Mouse (Mus musculus) limb, embryonic 11.5 days (tissue): Measurements from ENCODE around the gene Ptpn13. TPM values are rescaled to one million over a fixed set of nuclear protein-coding genes. Genes with fewer than 3 reads are reported as not detected.

Experiments used
- ATAC-seq: fragments of 200-750 bp; cut with Nextera tagmentation; 2 replicates; pipeline ENCODE4 v1.8.0; 2017; ENCODE audit warnings: low read depth; ENCODE audit not compliant: insufficient number of reproducible peaks, low FRiP score, low TSS enrichment
- DNase-seq: peaks from one replicate; pipeline ENCODE4 v3.0.0-alpha.2; 2015; ENCODE audit warnings: low spot score
- H3K27ac ChIP-seq: fragments of 300-500 bp; sonication (generic); replicated peaks from 2 replicates; pipeline ENCODE4 v1.5.1; 2014; ENCODE audit warnings: low read depth, mild to moderate bottlenecking, low read length
- H3K27me3 ChIP-seq: fragments of 300-500 bp; sonication (generic); 2 replicates; pipeline ENCODE4 v1.6.1; 2014; ENCODE audit warnings: mild to moderate bottlenecking, low read length, mixed read lengths; ENCODE audit not compliant: control insufficient read depth, insufficient read depth
- H3K36me3 ChIP-seq: fragments of 300-500 bp; sonication (generic); 2 replicates; pipeline ENCODE4 v1.6.1; 2014; ENCODE audit warnings: mild to moderate bottlenecking, low read length, moderate library complexity, mixed read lengths; ENCODE audit not compliant: control insufficient read depth, insufficient read depth
- H3K4me1 ChIP-seq: fragments of 300-500 bp; sonication (generic); 2 replicates; pipeline ENCODE4 v1.6.1; 2014; ENCODE audit warnings: low read length, mixed read lengths; ENCODE audit not compliant: control insufficient read depth, insufficient read depth
- H3K4me2 ChIP-seq: fragments of 300-500 bp; sonication (generic); 2 replicates; pipeline ENCODE4 v1.6.1; 2014; ENCODE audit warnings: low read depth, mild to moderate bottlenecking, moderate library complexity; ENCODE audit not compliant: severe bottlenecking
- H3K4me3 ChIP-seq: fragments of 300-500 bp; sonication (generic); 2 replicates; pipeline ENCODE4 v1.5.1; 2014; ENCODE audit warnings: low read depth, low read length
- H3K9ac ChIP-seq: fragments of 300-500 bp; sonication (generic); 2 replicates; pipeline ENCODE4 v1.6.1; 2014; ENCODE audit warnings: mild to moderate bottlenecking, low read length
- H3K9me3 ChIP-seq: fragments of 300-500 bp; sonication (generic); 2 replicates; pipeline ENCODE4 v1.6.1; 2016; ENCODE audit warnings: low read length; ENCODE audit not compliant: control insufficient read depth
- WGBS: fragments of 180-500 bp; shearing (Covaris S2); extraction: QIAGEN DNeasy Blood & Tissue Kit; methylation state at CpG from one replicate; pipeline ENCODE4 v1.1.7; 2014; 5-methylcytosine and 5-hydroxymethylcytosine counted together
- polyA plus RNA-seq: library from polyadenylated mRNA; unstranded; fragments of >200 nt; fragmentation: Nextera tagmentation; extraction: Ambion mirVana; gene quantifications from 2 replicates; pipeline ENCODE4 v1.2.1, GENCODE M21; 2014

Gene Ptpn13
- polyA plus RNA-seq, 1 experiment from 2014 or later = 9.2 TPM

- Histone ChIP-seq H3K4me2 (no peak overlapping the region), H3K9ac (no peak overlapping the region), H3K4me3 (no peak overlapping the region), H3K9me3 (no peaks in the 10 kb centered on the region), H3K36me3 (no peaks in the 10 kb centered on the region), H3K27ac (no peak overlapping the region), H3K4me1 (no peaks in the 10 kb centered on the region), H3K27me3 (no peaks in the 10 kb centered on the region)
- no peak for DNase-seq
- WGBS = 72% methylated on average over 6 of the region's 6 CpGs
- ATAC-seq = no peak
Observed at GRCm38 (mm10) chr5:103540612-103541011, 115.6 kb downstream of the Ptpn13 start.

GRCm38 (mm10) chr5:103541136-103541535 lies 116.1 kb downstream of the Ptpn13 start:
- WGBS = 89% methylated on average over 10 of the region's 10 CpGs
- DNase-seq (no peak), ATAC-seq (no peak)
- Histone ChIP-seq H3K36me3 (no peaks in the 10 kb centered on the region), H3K4me1 (no peaks in the 10 kb centered on the region), H3K27me3 (no peaks in the 10 kb centered on the region), H3K4me2 (no peak overlapping the region), H3K27ac (no peak overlapping the region), H3K9me3 (no peaks in the 10 kb centered on the region), H3K9ac (no peak overlapping the region), H3K4me3 (no peak overlapping the region)

GRCm38 (mm10) chr5:103541542-103541941 lies 116.5 kb downstream of the Ptpn13 start:
- WGBS = 92% methylated on average over 11 of the region's 11 CpGs
- no peak overlapping the region for H3K4me3 ChIP-seq
- H3K9ac ChIP-seq = no peak overlapping the region
- no peaks in the 10 kb centered on the region for H3K9me3 ChIP-seq
- no peaks in the 10 kb centered on the region for H3K36me3 ChIP-seq
- DNase-seq = no peak
- H3K27me3 ChIP-seq = no peaks in the 10 kb centered on the region
- H3K27ac ChIP-seq = no peak overlapping the region
- H3K4me1 ChIP-seq = no peaks in the 10 kb centered on the region
- no peak overlapping the region for H3K4me2 ChIP-seq
- no peak for ATAC-seq

GRCm38 (mm10) chr5:103545381-103546000 lies 120.5 kb downstream of the Ptpn13 start:
- Histone ChIP-seq H3K4me3 (no peak overlapping the region), H3K9me3 (no peaks in the 10 kb centered on the region), H3K9ac (no peak overlapping the region), H3K4me1 (no peaks in the 10 kb centered on the region), H3K27ac (no peak overlapping the region), H3K36me3 (no peaks in the 10 kb centered on the region), H3K27me3 (no peaks in the 10 kb centered on the region), H3K4me2 (no peak overlapping the region)
- 83% methylated on average over 20 of the region's 20 CpGs for WGBS
- ATAC-seq = no peak
- no peak for DNase-seq

- Histone ChIP-seq H3K36me3 (peaks cover 5% of the 10 kb centered on the region), H3K4me3 (no peak overlapping the region), H3K27ac (no peak overlapping the region), H3K4me1 (no peaks in the 10 kb centered on the region), H3K9me3 (no peaks in the 10 kb centered on the region), H3K27me3 (no peaks in the 10 kb centered on the region), H3K4me2 (no peak overlapping the region), H3K9ac (no peak overlapping the region)
- 93% methylated on average over 16 of the region's 16 CpGs for WGBS
- ATAC-seq = no peak
- no peak for DNase-seq
Observed at GRCm38 (mm10) chr5:103554769-103555168, 129.8 kb downstream of the Ptpn13 start.

- whole genome bisulfite sequencing = 95% methylated on average over 9 of the region's 9 CpGs
- no peak overlapping the region for H3K27ac ChIP-seq
- no peaks in the 10 kb centered on the region for H3K9me3 ChIP-seq
- peaks cover 5% of the 10 kb centered on the region for H3K36me3 ChIP-seq
- H3K9ac ChIP-seq = no peak overlapping the region
- no peak overlapping the region for H3K4me2 ChIP-seq
- no peaks in the 10 kb centered on the region for H3K27me3 ChIP-seq
- H3K4me1 ChIP-seq = no peaks in the 10 kb centered on the region
- ATAC-seq (no peak), DNase-seq (no peak)
- no peak overlapping the region for H3K4me3 ChIP-seq
Observed at GRCm38 (mm10) chr5:103560546-103560945, 135.6 kb downstream of the Ptpn13 start.

- Histone ChIP-seq H3K9me3 (no peaks in the 10 kb centered on the region), H3K4me3 (no peak overlapping the region), H3K27me3 (no peaks in the 10 kb centered on the region), H3K4me1 (no peaks in the 10 kb centered on the region), H3K9ac (no peak overlapping the region), H3K27ac (no peak overlapping the region), H3K4me2 (no peak overlapping the region), H3K36me3 (no peaks in the 10 kb centered on the region; the same call in 1 of the 2 replicates)
- ATAC-seq = no peak
- no peak for DNase-seq
- WGBS = 86% methylated on average over 4 of the region's 4 CpGs
Observed at GRCm38 (mm10) chr5:103568034-103568433, 143.0 kb downstream of the Ptpn13 start.

GRCm38 (mm10) chr5:103569446-103569845 lies 144.5 kb downstream of the Ptpn13 start:
- no peak for ATAC-seq
- no peaks in the 10 kb centered on the region; the same call in 1 of the 2 replicates for H3K36me3 ChIP-seq

More at GRCm38 (mm10) chr5:103569446-103569845, 144.5 kb downstream of the Ptpn13 start:
- 95% methylated on average over 9 of the region's 9 CpGs for WGBS
- Histone ChIP-seq H3K27me3 (no peaks in the 10 kb centered on the region), H3K4me2 (no peak overlapping the region), H3K9ac (no peak overlapping the region), H3K4me1 (no peaks in the 10 kb centered on the region), H3K9me3 (no peaks in the 10 kb centered on the region), H3K4me3 (no peak overlapping the region), H3K27ac (no peak overlapping the region)
- DNase-seq = no peak
